Mouse (Mus musculus): Measurements from ENCODE around the gene Faim. TPM values are rescaled to one million over a fixed set of nuclear protein-coding genes. Genes with fewer than 3 reads are reported as not detected.

Gene Faim
- polyA plus RNA-seq (2015; fragmentation: Nextera tagmentation; extraction: Ambion mirVana): 37.4 and 48.3 TPM in 2 replicates

GRCm38 (mm10) chr9:98985800-98986475 lies at the start of gene Faim:
Gene Faim, plus strand, starts transcription at chr9:98986373.

DNA sequence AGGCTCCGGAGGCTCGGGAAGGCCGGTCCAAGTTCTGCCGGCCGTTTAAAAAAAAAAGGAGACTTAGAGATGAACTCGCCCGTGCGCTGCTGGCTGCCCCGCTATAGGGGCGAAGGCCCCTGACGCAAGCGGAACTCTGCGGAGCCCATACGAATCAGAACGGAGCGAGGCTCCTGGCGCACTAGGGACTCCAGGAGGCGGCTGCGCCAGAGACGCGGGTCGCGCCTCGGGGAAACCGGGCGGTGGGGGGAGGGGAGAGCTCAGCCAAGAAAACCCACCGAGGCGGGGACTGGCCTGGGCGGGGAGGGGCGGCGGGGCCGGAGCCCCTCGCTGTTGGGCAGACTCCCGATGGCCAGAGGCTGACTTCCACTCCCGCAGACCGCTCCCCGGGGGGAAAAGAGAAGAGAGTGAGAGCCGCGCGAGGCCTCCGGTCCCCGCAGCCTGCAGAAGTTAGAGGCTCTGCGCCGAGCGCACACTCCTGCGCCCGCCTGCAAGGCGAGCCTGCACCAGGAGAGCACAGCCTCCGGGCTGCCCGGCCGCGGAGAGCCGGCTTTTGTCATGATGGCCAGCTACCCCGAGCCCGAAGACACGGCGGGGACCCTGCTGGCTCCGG lies 31.0 kb upstream of the Faim start, which contains the start of gene Foxl2:
TSS of gene Foxl2 (plus strand) at position 186 of the 613 bp plus-strand sequence.

GRCm38 (mm10) chr9:99035575-99035974 lies 49.4 kb downstream of the Faim start, which contains the start of gene Gm1123:
Gene Gm1123, minus strand, starts transcription at chr9:99035715.

Other genes starting within 250 kb of the Faim start
- gene Prr23a1, start 143.9 kb upstream of the Faim start, polyA plus RNA-seq (2015; fragmentation: Nextera tagmentation; extraction: Ambion mirVana): not detected in 2 replicates
- not detected in 2 replicates for gene Prr23a2, start 129.9 kb upstream of the Faim start, polyA plus RNA-seq (2015; fragmentation: Nextera tagmentation; extraction: Ambion mirVana)
- not detected in 2 replicates for gene Prr23a3, start 121.6 kb upstream of the Faim start, polyA plus RNA-seq (2015; fragmentation: Nextera tagmentation; extraction: Ambion mirVana)
- gene 7420426K07Rik, start 83.3 kb upstream of the Faim start, polyA plus RNA-seq (2015; fragmentation: Nextera tagmentation; extraction: Ambion mirVana): not detected in 2 replicates
- not detected in 2 replicates for gene Foxl2, start 31.1 kb upstream of the Faim start, polyA plus RNA-seq (2015; fragmentation: Nextera tagmentation; extraction: Ambion mirVana)
- 0.11 and 0.60 TPM in 2 replicates for gene Gm1123, start 49.3 kb downstream of the Faim start, polyA plus RNA-seq (2015; fragmentation: Nextera tagmentation; extraction: Ambion mirVana)
- gene Pik3cb, start 154.2 kb downstream of the Faim start, polyA plus RNA-seq (2015; fragmentation: Nextera tagmentation; extraction: Ambion mirVana): 0.85 and 1.3 TPM in 2 replicates